Mouse (Mus musculus) neural tube, embryonic 14.5 days (tissue): ENCODE measurements around the gene Gm32742. TPM values are rescaled to one million over a fixed set of nuclear protein-coding genes. Genes with fewer than 3 reads are reported as not detected.

Experiments
- ATAC-seq: fragments of 200-750 bp; cut with Nextera tagmentation; 2 replicates; pipeline ENCODE4 v1.8.0; 2017; ENCODE audit warnings: low read depth, mild to moderate bottlenecking, moderate TSS enrichment, moderate library complexity
- H3K27ac ChIP-seq: fragments of 300-500 bp; sonication (generic); 2 replicates; pipeline ENCODE4 v1.5.1; 2014; ENCODE audit warnings: low read depth, mild to moderate bottlenecking, control low read depth, low read length, moderate library complexity, mixed read lengths
- H3K27me3 ChIP-seq: fragments of 300-500 bp; sonication (generic); 2 replicates; pipeline ENCODE4 v1.6.1; 2014; ENCODE audit warnings: low read length; ENCODE audit not compliant: control insufficient read depth, insufficient read depth
- H3K36me3 ChIP-seq: fragments of 300-500 bp; sonication (generic); 2 replicates; pipeline ENCODE4 v1.6.1; 2014; ENCODE audit warnings: low read length, mixed read lengths; ENCODE audit not compliant: control insufficient read depth, insufficient read depth
- H3K4me1 ChIP-seq: fragments of 300-500 bp; sonication (generic); 2 replicates; pipeline ENCODE4 v1.6.1; 2014; ENCODE audit warnings: low read length; ENCODE audit not compliant: control insufficient read depth, insufficient read depth
- H3K4me2 ChIP-seq: fragments of 300-500 bp; sonication (generic); 2 replicates; pipeline ENCODE4 v1.6.1; 2014; ENCODE audit warnings: mild to moderate bottlenecking, low read depth, low read length, control low read depth
- H3K4me3 ChIP-seq: fragments of 300-500 bp; sonication (generic); 2 replicates; pipeline ENCODE4 v1.5.1; 2014; ENCODE audit warnings: low read depth, low read length, control low read depth, mixed read lengths
- H3K9ac ChIP-seq: fragments of 300-500 bp; sonication (generic); replicated peaks from 2 replicates; pipeline ENCODE4 v1.6.1; 2014; ENCODE audit warnings: low read depth, mild to moderate bottlenecking, control low read depth, low read length, mixed read lengths
- H3K9me3 ChIP-seq: fragments of 300-500 bp; sonication (generic); 2 replicates; pipeline ENCODE4 v1.6.1; 2016; ENCODE audit warnings: low read length; ENCODE audit not compliant: control insufficient read depth
- WGBS: fragments of 180-500 bp; shearing (Covaris S2); extraction: QIAGEN DNeasy Blood & Tissue Kit; methylation state at CpG from one replicate; pipeline ENCODE4 v1.1.7; 2014; 5-methylcytosine and 5-hydroxymethylcytosine counted together
- polyA plus RNA-seq: library from polyadenylated mRNA; unstranded; fragments of >200 nt; fragmentation: Nextera tagmentation; extraction: Ambion mirVana; gene quantifications from 2 replicates; pipeline ENCODE4 v1.2.1, GENCODE M21; 2014

Gene Gm32742
- polyA plus RNA-seq, 1 experiment from 2014 or later = not detected

DNA sequence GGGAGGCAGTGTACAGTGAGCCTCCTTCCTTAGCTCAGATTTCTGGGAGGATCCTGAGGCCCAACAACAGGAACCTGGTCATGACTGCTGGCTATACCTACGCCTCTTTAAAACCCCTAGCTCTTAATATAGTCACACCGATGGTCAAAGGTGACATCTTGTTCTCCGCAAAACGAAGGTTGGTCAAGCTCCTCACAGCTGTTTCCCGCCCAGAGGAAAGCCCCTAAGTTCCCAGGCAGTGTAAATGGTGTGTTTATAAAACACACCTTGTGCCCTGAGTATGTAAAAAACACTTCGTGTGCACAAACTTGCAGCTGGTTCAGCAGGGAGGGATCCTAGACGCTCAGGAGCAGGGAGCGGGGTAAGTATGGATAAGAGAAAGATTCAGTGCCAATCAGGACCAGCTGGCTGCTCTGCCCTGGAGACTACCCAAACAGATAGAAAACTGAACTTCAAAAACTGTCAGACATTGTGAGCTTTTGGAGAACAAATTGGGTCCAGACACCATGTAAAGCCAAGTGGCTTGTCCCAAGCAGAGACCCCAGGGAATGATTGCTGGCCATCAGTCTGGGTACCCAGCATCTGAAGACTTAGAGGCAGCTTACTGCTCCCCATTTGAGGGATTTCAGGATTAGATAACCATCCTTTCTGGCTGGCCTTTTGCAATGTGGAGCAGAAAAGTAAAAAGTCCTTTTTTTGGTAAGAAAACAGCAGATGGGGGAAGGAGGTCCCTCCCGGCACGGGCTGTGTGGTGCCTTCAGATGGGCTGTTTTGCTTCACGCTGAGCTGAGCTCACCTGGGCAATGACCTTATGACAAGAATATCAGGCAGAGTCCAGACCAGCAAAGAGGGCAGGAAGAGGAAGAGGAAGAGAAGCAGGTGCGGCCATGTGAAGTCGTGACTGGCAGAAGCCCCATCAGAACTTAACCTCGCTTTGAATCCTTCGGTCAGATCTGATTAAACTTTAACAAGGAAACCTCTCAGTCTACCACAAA lies 17.7 kb upstream of the Gm32742 start:
- H3K27ac ChIP-seq = no peak overlapping the region

GRCm38 (mm10) chr9:51180621-51181020 lies 15.3 kb upstream of the Gm32742 start:
- WGBS = 68% methylated on average over 5 of the region's 5 CpGs

More for the DNA sequence above, 17.7 kb upstream of the Gm32742 start:
- H3K4me3 ChIP-seq = no peak overlapping the region
- H3K4me1 ChIP-seq = no peaks in the 10 kb centered on the region
- ATAC-seq = no peak
- 89% methylated on average over 15 of the region's 15 CpGs for WGBS
- no peaks in the 10 kb centered on the region for H3K36me3 ChIP-seq
- no peaks in the 10 kb centered on the region for H3K9me3 ChIP-seq
- no peak overlapping the region for H3K9ac ChIP-seq
- no peak overlapping the region for H3K4me2 ChIP-seq
- no peaks in the 10 kb centered on the region for H3K27me3 ChIP-seq

GRCm38 (mm10) chr9:51178297-51178696 lies 13.0 kb upstream of the Gm32742 start:
- Histone ChIP-seq H3K9ac (no peak overlapping the region), H3K27me3 (no peaks in the 10 kb centered on the region), H3K4me3 (no peak overlapping the region), H3K9me3 (no peaks in the 10 kb centered on the region), H3K36me3 (no peaks in the 10 kb centered on the region), H3K4me1 (no peaks in the 10 kb centered on the region), H3K27ac (no peak overlapping the region), H3K4me2 (no peak overlapping the region)
- 98% methylated on average over 1 of the region's 1 CpGs for WGBS
- ATAC-seq = no peak

More at GRCm38 (mm10) chr9:51180621-51181020, 15.3 kb upstream of the Gm32742 start:
- ATAC-seq = no peak
- no peaks in the 10 kb centered on the region for H3K27me3 ChIP-seq
- H3K4me2 ChIP-seq = no peak overlapping the region
- no peak overlapping the region for H3K27ac ChIP-seq
- H3K36me3 ChIP-seq = no peaks in the 10 kb centered on the region
- H3K4me3 ChIP-seq = no peak overlapping the region
- H3K4me1 ChIP-seq = no peaks in the 10 kb centered on the region
- no peak overlapping the region for H3K9ac ChIP-seq
- no peaks in the 10 kb centered on the region for H3K9me3 ChIP-seq

GRCm38 (mm10) chr9:51175722-51176121 lies 10.4 kb upstream of the Gm32742 start:
- Histone ChIP-seq H3K4me2 (no peak overlapping the region), H3K4me3 (no peak overlapping the region), H3K27ac (no peak overlapping the region), H3K36me3 (no peaks in the 10 kb centered on the region), H3K4me1 (no peaks in the 10 kb centered on the region), H3K9ac (no peak overlapping the region), H3K9me3 (no peaks in the 10 kb centered on the region), H3K27me3 (no peaks in the 10 kb centered on the region)
- WGBS = 94% methylated on average over 1 of the region's 1 CpGs
- no peak for ATAC-seq

- Histone ChIP-seq H3K36me3 (no peaks in the 10 kb centered on the region), H3K9me3 (no peaks in the 10 kb centered on the region), H3K4me1 (no peaks in the 10 kb centered on the region), H3K4me3 (no peak overlapping the region), H3K4me2 (no peak overlapping the region), H3K27me3 (no peaks in the 10 kb centered on the region), H3K9ac (no peak overlapping the region), H3K27ac (no peak overlapping the region)
- WGBS = 68% methylated on average over 8 of the region's 8 CpGs
- ATAC-seq = no peak
Measured at GRCm38 (mm10) chr9:51174890-51175464, 9.7 kb upstream of the Gm32742 start.

- no peak for ATAC-seq
- H3K27ac ChIP-seq = no peak overlapping the region
- H3K4me3 ChIP-seq = no peak overlapping the region
- no peaks in the 10 kb centered on the region for H3K9me3 ChIP-seq
- 71% methylated on average over 6 of the region's 6 CpGs for WGBS
- H3K27me3 ChIP-seq = no peaks in the 10 kb centered on the region
- no peaks in the 10 kb centered on the region for H3K4me1 ChIP-seq
- no peak overlapping the region for H3K9ac ChIP-seq
- no peak overlapping the region for H3K4me2 ChIP-seq
- no peaks in the 10 kb centered on the region for H3K36me3 ChIP-seq
Measured at GRCm38 (mm10) chr9:51170298-51170697, 5.0 kb upstream of the Gm32742 start.

GRCm38 (mm10) chr9:51169133-51169532 lies 3.8 kb upstream of the Gm32742 start:
- Histone ChIP-seq H3K27ac (no peak overlapping the region), H3K9me3 (no peaks in the 10 kb centered on the region), H3K9ac (no peak overlapping the region), H3K4me3 (no peak overlapping the region), H3K4me1 (no peaks in the 10 kb centered on the region), H3K27me3 (no peaks in the 10 kb centered on the region), H3K4me2 (no peak overlapping the region), H3K36me3 (no peaks in the 10 kb centered on the region)
- ATAC-seq = no peak
- WGBS = 87% methylated on average over 7 of the region's 7 CpGs

- Histone ChIP-seq H3K4me1 (no peaks in the 10 kb centered on the region), H3K9ac (no peak overlapping the region), H3K36me3 (no peaks in the 10 kb centered on the region), H3K9me3 (no peaks in the 10 kb centered on the region), H3K4me2 (no peak overlapping the region), H3K27me3 (no peaks in the 10 kb centered on the region), H3K27ac (no peak overlapping the region), H3K4me3 (no peak overlapping the region)
- WGBS = 73% methylated on average over 5 of the region's 5 CpGs
- no peak for ATAC-seq
Measured at GRCm38 (mm10) chr9:51168698-51169097, 3.4 kb upstream of the Gm32742 start.

DNA sequence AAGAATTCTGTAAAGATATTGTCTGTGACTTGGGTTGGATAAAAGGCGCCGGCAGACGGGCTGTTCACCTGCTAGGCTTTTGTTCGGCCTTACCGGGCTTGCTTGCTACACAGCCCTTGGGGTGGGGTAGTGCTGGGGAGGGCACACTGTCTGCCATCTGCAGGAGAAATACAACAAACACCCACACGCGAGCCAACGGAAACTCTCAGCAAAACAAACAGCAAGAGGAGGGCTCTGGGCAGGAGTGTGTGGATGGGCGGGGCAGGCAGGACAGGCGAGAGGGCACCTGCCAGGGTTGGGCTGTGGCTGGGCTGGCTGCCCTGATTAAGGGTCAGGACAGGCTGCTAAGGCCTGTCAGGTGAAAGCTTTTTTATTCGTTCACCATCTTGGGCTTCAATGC lies 2.6 kb upstream of the Gm32742 start:
- no peak overlapping the region for H3K4me3 ChIP-seq
- H3K4me2 ChIP-seq = no peak overlapping the region
- H3K27ac ChIP-seq = no peak overlapping the region
- no peaks in the 10 kb centered on the region for H3K27me3 ChIP-seq
- no peak for ATAC-seq
- no peaks in the 10 kb centered on the region for H3K4me1 ChIP-seq
- no peaks in the 10 kb centered on the region for H3K9me3 ChIP-seq
- no peak overlapping the region for H3K9ac ChIP-seq
- H3K36me3 ChIP-seq = no peaks in the 10 kb centered on the region
- WGBS = 67% methylated on average over 11 of the region's 11 CpGs
